Mouse (Mus musculus) layer of hippocampus, adult 9-10 months (tissue): ENCODE data around the gene Smim11.
A peak's percentile ranks its signal among the peaks of the same experiment; 100 is the strongest.

Source experiments
- DNase-seq: peaks from one replicate; pipeline ENCODE4 v3.0.0; 2022; ENCODE audit warnings: low spot score

Gene Smim11

DNA sequence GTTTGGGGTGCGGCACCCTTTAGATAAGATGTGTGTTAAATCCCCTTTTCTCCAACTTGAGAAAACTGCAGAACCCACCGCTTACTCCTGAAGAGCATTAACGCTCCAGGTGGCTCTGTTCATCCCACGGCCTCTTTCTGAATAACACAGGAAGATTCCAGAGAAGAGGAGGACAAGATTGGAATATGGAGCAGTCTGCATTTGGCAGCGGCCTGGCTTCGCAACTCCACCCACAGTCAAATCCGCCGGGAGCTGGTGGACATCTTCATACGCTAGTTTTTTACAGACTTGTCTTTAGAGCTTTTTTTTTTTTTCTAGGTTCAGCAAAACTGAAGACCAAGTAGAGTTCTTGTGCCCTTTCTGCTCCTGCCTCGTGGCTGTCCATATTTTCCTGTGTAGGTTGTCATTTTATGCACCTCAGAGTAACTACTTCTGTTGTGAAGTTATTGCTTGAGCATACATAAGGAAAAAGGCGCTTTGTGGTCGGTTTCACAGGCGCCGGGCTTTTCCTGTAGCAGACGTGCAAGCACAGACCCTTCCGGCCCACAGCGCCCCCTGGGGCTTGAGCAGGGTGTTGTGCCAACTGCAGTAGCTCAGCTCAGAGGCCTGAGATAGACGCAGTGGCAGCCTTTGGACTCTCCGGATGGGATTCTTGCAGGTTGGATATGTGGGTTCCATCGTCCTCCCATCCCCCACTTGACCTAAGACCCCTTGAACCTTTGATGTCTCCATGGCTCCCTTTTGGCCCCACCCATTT, 18.4 kb downstream of the Smim11 start:
- DNase-seq, result no peak

GRCm38 (mm10) chr16:92320361-92320760, 19.3 kb downstream of the Smim11 start:
- no peak for DNase-seq

GRCm38 (mm10) chr16:92321341-92321740, 20.3 kb downstream of the Smim11 start, which contains the start of gene Fam243:
Gene Fam243, minus strand, starts transcription at chr16:92321441.
- no peak for DNase-seq

GRCm38 (mm10) chr16:92324309-92325061, 23.4 kb downstream of the Smim11 start:
- no peak for DNase-seq

DNA sequence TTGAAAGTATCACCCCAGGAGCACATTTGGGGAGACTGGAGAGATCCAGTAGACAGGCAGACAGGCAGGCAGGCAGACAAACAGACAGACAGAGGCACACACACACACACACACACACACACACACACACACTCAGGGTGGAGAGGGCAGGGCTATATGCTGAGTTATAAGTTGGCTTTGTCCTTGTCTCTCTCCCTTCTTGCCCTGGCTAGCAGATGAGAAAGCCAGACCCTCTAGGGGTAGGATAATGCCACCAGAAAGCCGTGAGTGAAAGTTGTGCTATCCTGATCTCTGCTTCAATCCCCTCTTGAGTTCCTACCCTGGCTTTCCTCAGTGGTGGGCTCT, 23.9 kb downstream of the Smim11 start:
- DNase-seq, result no peak

GRCm38 (mm10) chr16:92327911-92328310, 26.8 kb downstream of the Smim11 start:
- no peak for DNase-seq

DNA sequence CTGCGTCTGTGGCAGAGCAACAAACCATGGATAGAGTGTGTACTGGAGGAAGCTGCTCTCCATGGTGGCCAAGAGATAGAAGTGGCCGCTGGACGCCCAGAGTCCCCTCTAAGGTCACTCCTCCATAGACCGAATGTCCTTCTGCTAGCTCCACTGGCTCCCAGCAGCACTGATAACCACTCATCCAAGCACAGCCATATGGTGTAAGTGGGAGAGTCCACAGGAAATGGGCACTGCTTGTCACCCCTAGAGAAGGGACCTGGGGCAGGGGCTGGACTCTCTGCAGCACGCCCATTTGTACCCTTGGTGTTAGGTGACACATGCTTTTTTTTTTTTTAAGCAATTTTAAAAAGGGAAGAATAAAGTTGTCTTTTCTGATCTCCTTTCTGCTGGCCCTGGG, 29.9 kb downstream of the Smim11 start:
- DNase-seq, result no peak

GRCm38 (mm10) chr16:92334600-92334999, 33.5 kb downstream of the Smim11 start:
- no peak for DNase-seq

DNA sequence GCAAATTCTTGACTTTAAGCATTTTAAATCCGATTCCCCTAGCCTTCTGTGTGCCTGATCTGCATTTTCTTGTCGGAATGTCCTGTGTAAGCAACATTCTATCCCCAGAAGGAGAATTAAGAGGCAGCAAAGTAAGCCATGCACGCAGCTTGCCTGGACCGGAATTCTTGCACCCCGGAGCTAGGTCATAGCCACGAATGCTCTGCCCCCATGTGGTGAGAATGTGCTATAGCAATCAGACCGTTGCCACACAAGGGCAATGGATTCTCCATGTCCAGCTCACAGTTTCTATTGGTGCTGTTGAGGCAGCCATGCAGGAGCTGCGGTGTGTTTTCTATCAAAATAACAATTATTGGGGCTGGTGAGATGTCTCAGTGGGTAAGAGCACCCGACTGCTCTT, 35.2 kb downstream of the Smim11 start:
- peak; percentile 53 for DNase-seq

DNA sequence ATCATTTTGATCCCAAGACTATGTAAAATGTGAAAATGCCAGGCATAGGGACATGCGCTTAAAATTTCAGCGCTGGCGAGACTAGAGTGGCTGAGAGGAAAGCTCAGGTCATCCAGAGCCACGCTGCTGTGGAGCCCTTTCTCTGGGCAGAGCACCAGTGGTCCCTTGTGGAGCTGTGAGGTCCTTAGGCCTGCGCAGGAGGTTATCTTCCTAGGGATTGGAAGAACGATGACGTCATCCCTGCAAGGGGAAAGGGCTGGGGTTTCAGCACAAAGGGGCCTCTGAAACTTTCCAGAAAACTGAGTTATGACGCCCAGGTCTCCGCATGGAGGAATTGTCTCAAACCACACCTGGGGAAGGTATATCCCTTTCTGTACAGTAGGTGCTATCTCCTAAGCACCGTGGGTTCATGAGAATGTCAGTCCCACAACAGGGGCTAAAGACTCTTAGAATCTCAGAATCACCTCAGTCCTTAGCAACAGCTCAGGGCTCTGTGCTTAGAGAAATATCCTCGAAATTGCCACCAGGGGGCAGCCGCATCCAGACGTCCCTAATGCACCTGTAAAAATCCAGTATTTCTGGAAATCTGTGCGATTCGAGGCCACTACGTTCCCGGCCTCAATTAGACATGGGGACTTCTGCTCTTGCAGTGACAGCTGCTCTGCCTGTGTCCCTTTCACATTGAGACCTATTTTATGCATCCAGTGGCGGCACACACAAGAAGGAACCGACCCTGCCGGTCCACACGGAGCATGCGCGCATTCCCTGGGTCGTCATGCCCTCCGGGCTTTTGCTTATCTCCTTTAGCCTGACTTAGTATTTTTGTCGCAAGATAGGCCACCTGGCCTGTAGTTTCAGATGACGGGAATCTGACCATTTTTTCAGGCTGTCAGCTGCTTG, 39.8 kb downstream of the Smim11 start:
- DNase-seq, result peak; percentile 36

DNA sequence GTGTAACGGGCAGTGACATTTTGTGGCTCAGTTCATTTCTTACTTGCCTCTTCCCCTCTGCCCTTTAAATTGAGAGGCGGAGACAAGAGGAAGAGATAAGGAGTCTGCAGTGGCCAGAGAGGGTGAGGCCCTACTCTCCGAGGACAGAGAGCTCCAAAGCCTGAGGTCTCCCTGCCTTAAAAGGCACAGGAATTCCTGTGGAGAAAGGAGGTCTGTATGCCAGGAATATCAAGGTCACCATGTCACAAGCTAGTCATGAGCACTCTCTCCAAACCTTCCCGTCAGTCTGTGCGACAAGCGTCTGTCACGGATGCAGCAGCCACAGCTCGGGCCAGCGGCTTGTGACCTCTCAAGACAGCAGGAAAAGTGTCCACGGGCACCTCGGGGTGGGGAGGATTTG, 44.1 kb downstream of the Smim11 start:
- no peak for DNase-seq

DNA sequence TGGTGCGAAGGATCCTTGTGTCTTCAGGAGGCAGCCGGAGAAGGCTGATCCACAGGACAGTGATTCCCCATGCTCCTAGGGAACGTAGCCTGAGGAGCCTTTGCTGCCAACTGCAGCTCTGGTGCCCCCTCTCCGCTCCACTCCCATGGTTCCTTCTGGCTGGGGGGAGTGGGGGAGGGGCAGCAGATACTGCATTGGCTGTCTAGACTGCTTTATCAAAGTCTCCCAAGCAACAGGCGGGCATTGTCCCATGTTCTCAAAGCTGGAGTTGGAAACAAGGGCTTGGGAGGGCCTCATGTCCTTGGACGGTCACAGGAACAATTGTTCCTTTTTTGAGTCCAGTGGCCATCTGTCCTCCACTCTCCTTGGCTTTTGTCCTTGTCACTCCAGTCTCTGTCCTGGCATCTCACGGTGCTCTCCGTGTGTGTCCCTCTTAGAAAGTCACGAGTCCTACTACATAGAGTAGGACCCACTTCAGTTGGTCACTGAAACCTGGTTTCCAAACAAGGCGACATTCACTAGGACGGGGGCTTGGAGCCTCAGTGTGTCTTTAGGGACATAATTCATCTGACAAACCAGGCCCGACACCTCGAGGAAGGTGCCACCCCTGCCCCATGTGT, 45.3 kb downstream of the Smim11 start:
- no peak for DNase-seq

DNA sequence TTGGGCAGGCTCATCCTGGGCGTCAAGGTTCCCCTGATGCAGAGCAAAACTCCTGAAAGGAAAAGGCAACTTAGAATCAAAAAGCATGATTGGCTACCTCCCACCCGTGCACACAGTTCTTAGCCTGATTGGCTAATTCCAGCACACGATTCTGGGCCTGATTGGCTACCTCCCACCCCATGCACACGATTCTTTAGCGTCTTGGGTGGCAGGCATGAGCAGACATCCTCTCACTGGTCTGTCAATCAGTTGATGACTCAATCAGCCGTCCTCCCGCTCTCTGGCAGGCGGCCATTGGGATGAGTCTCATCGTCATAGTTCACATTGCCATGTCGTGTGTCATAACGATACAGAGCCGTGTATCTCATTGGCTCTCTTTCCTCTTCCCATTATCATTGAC, 47.9 kb downstream of the Smim11 start:
- no peak for DNase-seq

GRCm38 (mm10) chr16:92353295-92353694, 52.2 kb downstream of the Smim11 start:
- DNase-seq, result no peak

- DNase-seq, result no peak
These were observed 52.8 kb downstream of the Smim11 start for GRCm38 (mm10) chr16:92353897-92354296.

DNA sequence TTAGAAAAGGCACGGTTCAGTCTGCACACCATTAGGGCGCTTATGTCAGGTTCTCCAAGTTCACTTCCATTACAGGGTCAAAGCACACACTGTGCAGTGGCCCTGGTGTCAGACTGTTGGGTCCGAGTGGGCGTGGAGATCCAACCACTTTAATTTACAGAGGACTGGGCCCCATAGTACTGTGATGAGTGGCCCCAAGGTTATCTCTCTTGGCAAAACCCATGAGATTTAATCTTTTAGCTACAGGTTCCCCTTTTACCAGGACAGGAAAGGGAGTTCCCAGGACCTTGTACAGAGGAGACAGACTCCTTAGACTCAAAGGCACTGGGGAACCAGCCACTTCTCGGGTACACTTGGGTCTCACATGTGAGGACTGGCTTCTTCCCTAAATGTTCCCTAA, 54.3 kb downstream of the Smim11 start:
- no peak for DNase-seq

GRCm38 (mm10) chr16:92355982-92356381, 54.9 kb downstream of the Smim11 start:
- no peak for DNase-seq

DNA sequence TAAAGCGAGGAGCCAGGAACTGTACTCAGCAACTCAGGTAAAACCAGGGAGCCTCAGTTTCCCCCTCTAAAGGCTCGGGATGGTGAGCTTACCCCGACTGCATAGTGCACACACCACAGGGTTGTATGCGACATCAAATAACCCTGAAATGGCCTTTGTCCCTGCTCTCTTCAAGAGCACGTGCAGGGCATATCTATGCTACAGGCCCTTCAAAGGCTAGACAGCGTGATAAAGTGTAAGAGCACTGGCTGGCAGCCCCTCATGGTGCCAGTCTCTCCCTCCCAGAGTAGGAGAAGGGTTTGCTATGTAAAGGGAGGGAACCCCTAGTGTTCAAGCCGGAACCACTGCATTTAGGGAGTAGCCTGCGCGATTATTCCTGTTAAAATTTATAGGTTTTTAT, 55.9 kb downstream of the Smim11 start:
- no peak for DNase-seq

GRCm38 (mm10) chr16:92357566-92357965, 56.5 kb downstream of the Smim11 start:
- no peak for DNase-seq

GRCm38 (mm10) chr16:92358734-92359133, 57.6 kb downstream of the Smim11 start:
- DNase-seq, result no peak

DNA sequence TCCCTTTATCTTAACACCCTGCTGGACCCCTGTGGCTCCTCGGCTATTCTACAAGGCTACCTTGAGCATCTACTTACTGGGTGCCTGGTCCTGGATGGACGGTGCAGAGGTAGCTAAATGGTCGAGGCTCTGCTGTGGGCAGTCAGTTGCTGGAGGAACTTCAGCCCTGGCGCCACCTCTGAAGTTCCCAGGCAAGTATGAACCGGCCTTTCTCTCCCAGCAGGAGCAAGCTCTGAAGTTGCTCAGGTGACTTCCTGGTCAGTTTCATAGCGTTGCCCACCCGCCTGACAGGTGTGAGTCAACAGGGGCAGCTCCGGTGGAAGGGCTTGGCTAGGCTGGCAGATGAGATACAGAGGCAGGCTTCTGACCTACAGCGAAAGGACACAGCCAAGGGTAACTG, 58.1 kb downstream of the Smim11 start, which contains the start of gene Kcne1:
TSS of gene Kcne1 (minus strand) at position 240 of the 400 bp plus-strand sequence.
- DNase-seq, result no peak

- no peak for DNase-seq
These were observed 59.6 kb downstream of the Smim11 start for GRCm38 (mm10) chr16:92360711-92361110.
